Mouse (Mus musculus) heart, adult 2 months (tissue): ENCODE measurements around the gene Agk. TPM values are rescaled to one million over a fixed set of nuclear protein-coding genes. Genes with fewer than 3 reads are reported as not detected.

Source experiments
- DNase-seq, 2 experiments: peaks; one replicate each; pipeline ENCODE4 v3.0.0; 2021
- H3K27ac ChIP-seq: fragments of 200-600 bp; 2 replicates; pipeline ENCODE4 v1.8.1; 2022
- H3K27me3 ChIP-seq: fragments of 200-500 bp; 2 replicates; pipeline ENCODE4 v1.6.1; 2012; ENCODE audit warnings: mild to moderate bottlenecking, low read length, inconsistent platforms, mixed read lengths; ENCODE audit not compliant: control insufficient read depth, insufficient read depth
- H3K36me3 ChIP-seq: fragments of 200-500 bp; 2 replicates; pipeline ENCODE4 v1.6.1; 2012; ENCODE audit warnings: low read length, inconsistent platforms; ENCODE audit not compliant: control insufficient read depth, insufficient read depth
- H3K4me1 ChIP-seq: fragments of 200-500 bp; 2 replicates; pipeline ENCODE4 v1.6.1; 2011; ENCODE audit warnings: low read length; ENCODE audit not compliant: control insufficient read depth, insufficient read depth
- H3K4me3 ChIP-seq: fragments of 200-600 bp; 2 replicates; pipeline ENCODE4 v1.8.1; 2022
- H3K79me2 ChIP-seq: fragments of 200-500 bp; replicated peaks from 2 replicates; pipeline ENCODE4 v1.6.1; 2012; ENCODE audit warnings: mild to moderate bottlenecking, inconsistent platforms, low read length, moderate library complexity, mixed read lengths; ENCODE audit not compliant: control insufficient read depth, insufficient read depth
- H3K9ac ChIP-seq: fragments of 200-500 bp; 2 replicates; pipeline ENCODE4 v1.6.1; 2012; ENCODE audit warnings: low read depth, mild to moderate bottlenecking, control low read depth, inconsistent platforms, low read length, mixed read lengths
- CTCF ChIP-seq: fragments of 200-600 bp; IDR thresholded peaks from 2 replicates; pipeline ENCODE4 v1.8.1; 2022; ENCODE audit warnings: antibody characterized with exemption, mild to moderate bottlenecking, moderate library complexity
- EP300 ChIP-seq: fragments of 200-500 bp; IDR thresholded peaks from 2 replicates; pipeline ENCODE4 v1.6.1; 2011; ENCODE audit warnings: low read depth, low read length, control low read depth; ENCODE audit not compliant: insufficient read depth
- POLR2A ChIP-seq: fragments of 200-500 bp; IDR thresholded peaks from 2 replicates; pipeline ENCODE4 v1.6.1; 2011; ENCODE audit warnings: mild to moderate bottlenecking, low read depth, low read length, control low read depth; ENCODE audit not compliant: insufficient read depth
- WGBS: fragments of 180-500 bp; shearing (Covaris S2); methylation state at CpG from one replicate; pipeline ENCODE4 v1.1.7; 2018; 5-methylcytosine and 5-hydroxymethylcytosine counted together
- intact Hi-C: fragments of 180-260 bp; cut with DNase I; formaldehyde crosslinking; loops from one replicate; pipeline ENCODE4 v1.15.1; 2025
- polyA plus RNA-seq: library from polyadenylated mRNA; depleted of rRNA; stranded (reverse); fragments of >200 nt; gene quantifications from 2 replicates; pipeline ENCODE4 v1.2.3, GENCODE M21; 2012
- total RNA-seq, 2 experiments: library from RNA; stranded (reverse); gene quantifications; 2 replicates each; pipeline ENCODE4 v1.2.3; 2021

Agk gene
- total and polyA plus RNA-seq, 3 experiments = 10.7 to 17.5 (median 16.6) TPM

GRCm38 (mm10) chr6:40415799-40416198 lies 90.8 kb downstream of the Agk start:
- H3K79me2 ChIP-seq = no peaks in the 10 kb centered on the region
- H3K4me3 ChIP-seq = no peak overlapping the region
- DNase-seq = no peak
- no peaks in the 10 kb centered on the region for H3K4me1 ChIP-seq
- no peaks in the 10 kb centered on the region for H3K36me3 ChIP-seq
- intact Hi-C loops = no loop called here
- WGBS = 68% methylated on average over 5 of the region's 5 CpGs
- no peak for TF ChIP-seq EP300
- no peak for TF ChIP-seq POLR2A
- TF ChIP-seq CTCF = no peak
- no peak overlapping the region for H3K27ac ChIP-seq
- no peaks in the 10 kb centered on the region for H3K27me3 ChIP-seq
- H3K9ac ChIP-seq = no peak overlapping the region

- intact Hi-C loops = no loop called here
- Histone ChIP-seq H3K4me3 (no peak overlapping the region), H3K36me3 (no peaks in the 10 kb centered on the region), H3K4me1 (no peaks in the 10 kb centered on the region), H3K79me2 (no peaks in the 10 kb centered on the region), H3K27ac (no peak overlapping the region), H3K27me3 (no peaks in the 10 kb centered on the region), H3K9ac (no peak overlapping the region)
- no peak for DNase-seq
- WGBS = 93% methylated on average over 4 of the region's 4 CpGs
- no peak for TF ChIP-seq EP300
These were observed 93.4 kb downstream of the Agk start for GRCm38 (mm10) chr6:40418386-40418785.

DNA sequence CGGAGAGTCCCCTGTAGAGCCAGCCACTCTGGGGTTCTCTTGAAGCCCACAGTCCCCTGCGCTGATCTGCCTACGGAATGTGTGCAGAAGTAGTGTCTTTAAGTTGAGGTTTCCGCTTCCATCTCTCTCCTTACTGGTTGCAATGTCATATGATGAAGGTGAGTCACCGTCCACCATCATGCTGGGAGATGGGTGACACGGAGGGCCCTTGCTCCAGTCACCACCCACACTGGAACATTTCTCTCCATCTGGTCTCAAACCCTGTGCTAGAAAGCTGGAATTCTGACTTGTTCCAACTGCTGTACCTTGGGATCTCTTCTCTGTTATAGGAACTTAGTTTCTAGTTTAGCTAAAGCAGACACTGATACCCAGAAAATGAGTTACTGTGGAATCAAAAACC lies 96.1 kb downstream of the Agk start:
- intact Hi-C loops = no loop called here
- WGBS = 89% methylated on average over 6 of the region's 6 CpGs

DNA sequence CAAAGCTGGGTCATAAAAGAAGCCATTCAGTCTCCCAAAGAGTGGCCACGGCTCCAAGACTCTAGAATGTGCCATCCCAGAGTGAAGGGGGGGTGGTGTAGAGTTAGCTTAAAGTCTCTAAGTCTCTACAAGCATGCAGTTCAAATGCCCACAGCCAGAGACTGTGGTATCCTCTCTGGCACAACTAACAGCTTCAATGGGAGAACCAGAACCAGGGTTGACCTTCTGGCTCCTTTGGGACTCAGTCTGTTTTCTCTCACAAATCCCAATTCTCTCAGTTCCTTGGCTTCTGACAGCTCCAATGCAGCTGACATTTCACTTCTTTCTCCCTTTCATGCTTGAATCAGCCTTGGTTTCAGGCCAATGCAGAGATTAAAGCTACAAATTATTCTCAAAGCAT lies 98.0 kb downstream of the Agk start:
- no peak overlapping the region for H3K9ac ChIP-seq
- intact Hi-C loops = no loop called here
- no peaks in the 10 kb centered on the region for H3K79me2 ChIP-seq
- H3K4me1 ChIP-seq = no peaks in the 10 kb centered on the region
- H3K36me3 ChIP-seq = no peaks in the 10 kb centered on the region
- no peak for DNase-seq
- H3K4me3 ChIP-seq = no peak overlapping the region
- 84% methylated on average over 1 of the region's 1 CpGs for WGBS
- TF ChIP-seq CTCF (no peak), EP300 (no peak), POLR2A (no peak)
- no peaks in the 10 kb centered on the region for H3K27me3 ChIP-seq
- H3K27ac ChIP-seq = no peak overlapping the region

More for the DNA sequence above, 96.1 kb downstream of the Agk start:
- Histone ChIP-seq H3K4me1 (no peaks in the 10 kb centered on the region), H3K79me2 (no peaks in the 10 kb centered on the region), H3K9ac (no peak overlapping the region), H3K4me3 (no peak overlapping the region), H3K27ac (no peak overlapping the region), H3K27me3 (no peaks in the 10 kb centered on the region), H3K36me3 (no peaks in the 10 kb centered on the region)
- no peak for DNase-seq
- TF ChIP-seq POLR2A = no peak
- no peak for TF ChIP-seq CTCF
- TF ChIP-seq EP300 = no peak

- H3K27me3 ChIP-seq = no peaks in the 10 kb centered on the region
- DNase-seq = peak in 1 of 2 experiments; percentile 33
- no peak overlapping the region for H3K9ac ChIP-seq
- intact Hi-C loops = no loop called here
- H3K4me1 ChIP-seq = no peaks in the 10 kb centered on the region
- H3K79me2 ChIP-seq = no peaks in the 10 kb centered on the region; the same call in 1 of the 2 replicates
- H3K4me3 ChIP-seq = no peak overlapping the region
- 59% methylated on average over 1 of the region's 1 CpGs for WGBS
- no peak overlapping the region for H3K27ac ChIP-seq
- TF ChIP-seq POLR2A = no peak
- peak; percentile 77 for TF ChIP-seq CTCF
- no peaks in the 10 kb centered on the region for H3K36me3 ChIP-seq
These were observed 98.8 kb downstream of the Agk start for GRCm38 (mm10) chr6:40423774-40424173.

- DNase-seq = no peak
- Histone ChIP-seq H3K36me3 (no peaks in the 10 kb centered on the region), H3K4me1 (no peaks in the 10 kb centered on the region), H3K79me2 (no peaks in the 10 kb centered on the region; the same call in 1 of the 2 replicates), H3K27ac (no peak overlapping the region), H3K27me3 (no peaks in the 10 kb centered on the region), H3K9ac (no peak overlapping the region), H3K4me3 (no peak overlapping the region)
- TF ChIP-seq POLR2A (no peak), CTCF (no peak), EP300 (no peak)
- WGBS = 84% methylated on average over 7 of the region's 7 CpGs
- intact Hi-C loops = no loop called here
These were observed 102.5 kb downstream of the Agk start for GRCm38 (mm10) chr6:40427441-40427840.

- Histone ChIP-seq H3K4me3 (no peak overlapping the region), H3K9ac (no peak overlapping the region), H3K4me1 (no peaks in the 10 kb centered on the region), H3K27ac (no peak overlapping the region), H3K79me2 (no peaks in the 10 kb centered on the region; the same call in 1 of the 2 replicates), H3K27me3 (no peaks in the 10 kb centered on the region), H3K36me3 (no peaks in the 10 kb centered on the region)
- DNase-seq = no peak
- no peak for TF ChIP-seq CTCF
- no peak for TF ChIP-seq POLR2A
- no peak for TF ChIP-seq EP300
- intact Hi-C loops = no loop called here
- WGBS = 64% methylated on average over 3 of the region's 3 CpGs
These were observed 103.7 kb downstream of the Agk start for GRCm38 (mm10) chr6:40428696-40429095.
